Mouse (Mus musculus): ENCODE results near the gene A230050P20Rik.

Gene A230050P20Rik

DNA sequence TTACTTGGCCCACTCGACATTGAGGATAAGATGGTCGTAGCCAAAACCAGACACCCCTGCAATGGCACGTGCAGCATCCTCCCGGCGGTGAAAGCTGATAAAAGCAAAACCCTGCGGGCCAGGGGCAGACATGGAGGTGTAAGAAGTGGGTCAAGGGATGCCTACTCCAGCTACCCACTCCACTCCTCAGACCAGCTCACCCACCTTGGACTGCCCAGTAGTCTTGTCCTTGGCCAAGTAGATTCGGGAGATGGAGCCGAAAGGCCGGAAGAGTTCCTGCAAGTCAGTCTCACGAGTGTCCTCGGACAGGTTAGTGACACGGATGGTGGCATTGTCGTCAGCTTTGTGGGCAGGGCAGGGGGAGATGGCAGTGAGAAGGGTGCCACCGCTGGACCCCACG is 26.2 kb downstream of the A230050P20Rik start:
- no peak for DNase-seq (ENCODE audit: low read depth, low spot score)

DNA sequence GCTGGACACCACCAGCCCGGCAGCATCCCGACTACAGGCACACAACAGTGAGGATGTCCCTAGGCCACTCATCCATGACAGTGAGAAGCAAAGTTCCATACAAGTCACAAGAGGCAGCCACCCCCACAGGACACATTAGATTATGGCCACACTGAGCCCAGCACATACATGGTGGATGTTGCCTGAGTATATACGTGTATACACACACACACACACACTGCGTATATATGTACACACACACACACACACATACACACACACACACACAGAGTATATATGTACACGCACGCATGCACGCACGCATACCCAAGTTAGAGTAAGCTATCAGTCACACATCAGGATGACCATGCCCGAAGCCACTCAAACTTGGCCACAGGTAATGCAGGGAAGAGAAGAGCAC is 26.9 kb downstream of the A230050P20Rik start:
- DNase-seq (ENCODE audit: low read depth, low spot score) = no peak

DNA sequence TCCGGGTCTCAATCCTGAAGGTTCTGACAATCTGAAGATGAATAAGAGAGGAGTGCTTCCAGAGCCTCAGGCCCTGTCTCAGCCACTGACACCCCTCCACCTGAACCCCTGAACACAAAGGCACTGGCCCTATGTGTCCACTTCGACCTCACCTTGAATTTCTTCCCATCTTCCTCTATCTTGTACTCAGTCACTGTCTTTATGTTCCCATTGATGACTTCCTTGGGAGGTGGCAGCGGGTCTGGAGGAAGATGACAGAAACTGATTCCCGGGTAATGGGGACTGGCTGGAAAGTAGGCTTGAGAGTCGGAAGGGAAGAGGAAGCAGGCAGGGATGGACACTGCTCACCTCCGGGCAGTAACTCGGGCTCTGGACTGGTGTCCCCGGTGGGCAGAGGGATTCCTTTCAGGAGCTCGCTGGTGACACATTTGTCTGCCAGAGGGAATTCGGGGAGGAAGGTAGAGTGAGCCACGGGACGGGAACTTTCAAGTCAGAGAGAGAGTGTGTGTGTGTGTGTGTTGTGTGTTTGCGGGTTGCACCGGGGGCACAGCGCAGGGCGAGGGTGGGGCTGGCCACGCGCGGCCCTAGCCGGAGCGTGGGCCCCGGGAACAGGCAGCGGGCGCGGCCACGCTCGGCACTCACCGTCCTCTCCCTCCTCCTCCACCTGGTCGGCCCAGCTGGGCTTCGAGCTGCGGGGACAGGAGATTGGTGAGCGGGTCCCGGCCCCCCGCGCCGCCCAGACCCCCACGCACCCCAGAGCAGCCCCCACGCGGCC is 29.5 kb downstream of the A230050P20Rik start:
- DNase-seq (ENCODE audit: low read depth, low spot score) = no peak

DNA sequence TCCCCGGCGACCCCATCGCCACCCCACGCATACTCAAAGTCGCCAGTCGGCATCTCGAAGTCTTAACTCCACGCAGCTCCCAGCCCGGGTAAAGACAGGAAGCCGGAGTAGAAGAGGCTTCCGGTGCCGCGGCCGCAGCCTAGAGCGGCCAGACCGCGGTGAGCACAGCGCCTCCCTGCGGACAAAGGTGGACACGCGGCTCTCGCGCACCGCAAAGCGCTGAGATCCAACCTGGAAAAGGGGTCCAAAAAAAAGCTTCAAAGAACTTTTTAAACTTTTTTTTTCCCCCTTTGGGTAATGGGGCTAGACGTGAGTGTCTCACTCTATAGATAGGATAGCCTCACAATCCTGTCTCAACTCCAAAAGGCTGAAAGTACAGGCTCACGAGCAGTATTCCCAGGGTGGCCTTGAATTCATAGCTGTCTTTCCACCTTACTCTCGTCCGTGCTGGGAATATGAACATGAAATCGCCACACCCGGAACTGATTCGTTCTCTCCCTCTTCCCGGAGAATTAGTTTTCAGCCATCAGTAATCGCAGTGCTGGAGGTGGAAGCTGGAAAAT is 30.1 kb downstream of the A230050P20Rik start, which contains the start of gene Eif3g:
TSS of gene Eif3g (minus strand) at position 113 of the 563 bp plus-strand sequence.
- DNase-seq (ENCODE audit: low read depth, low spot score) = peak; percentile 95

DNA sequence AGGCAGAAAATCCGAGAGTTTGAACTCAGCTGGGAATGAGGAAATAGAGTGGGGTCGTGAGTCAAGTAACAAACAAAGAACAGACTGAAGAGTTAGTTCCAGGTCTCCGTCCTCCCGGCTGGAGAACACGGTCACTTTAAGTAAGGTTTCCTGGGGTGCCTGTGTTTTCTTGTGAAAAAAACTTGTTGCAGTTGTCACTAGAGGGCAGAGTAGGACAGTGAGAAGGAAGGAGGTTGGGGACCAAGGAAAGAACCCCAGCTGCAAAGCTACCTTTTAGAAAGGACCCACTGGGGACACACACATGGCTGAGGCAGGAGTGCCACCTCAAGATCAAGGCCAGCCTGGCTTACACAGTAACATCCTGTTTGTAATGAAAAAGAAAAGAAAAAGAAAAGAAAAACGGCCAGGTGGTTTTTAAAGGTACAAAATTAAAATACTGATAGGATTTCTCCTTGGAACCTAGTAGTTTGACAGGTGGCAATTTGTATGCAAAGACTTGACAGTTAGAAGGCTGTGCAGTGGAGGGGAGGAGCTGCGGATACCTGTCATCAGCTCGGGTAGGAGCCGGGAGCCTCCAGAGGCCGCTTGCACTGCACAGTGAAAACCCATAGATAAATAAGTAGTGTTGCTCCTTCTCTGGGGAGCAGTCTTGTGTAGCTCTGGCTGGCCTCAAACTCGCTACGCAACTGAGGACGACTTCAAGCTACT is 33.2 kb downstream of the A230050P20Rik start:
- peak; percentile 73 for DNase-seq (ENCODE audit: low read depth, low spot score)

DNA sequence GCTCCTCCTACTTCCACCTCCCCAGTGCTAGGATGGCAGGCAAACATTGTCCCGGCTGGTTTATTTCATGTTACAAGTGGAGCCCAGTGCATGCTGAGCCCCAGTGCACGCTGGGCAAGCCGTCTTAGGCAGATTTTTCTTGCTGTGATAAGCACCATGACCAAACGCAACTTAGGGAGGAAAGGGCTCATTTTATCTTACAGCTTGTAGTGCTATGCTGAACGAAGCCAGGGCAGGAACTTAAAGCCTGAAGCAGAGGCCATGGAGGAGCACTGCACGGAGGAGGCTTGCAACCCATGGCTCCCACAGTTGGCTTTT is 33.7 kb downstream of the A230050P20Rik start:
- no peak for DNase-seq (ENCODE audit: low read depth, low spot score)

DNA sequence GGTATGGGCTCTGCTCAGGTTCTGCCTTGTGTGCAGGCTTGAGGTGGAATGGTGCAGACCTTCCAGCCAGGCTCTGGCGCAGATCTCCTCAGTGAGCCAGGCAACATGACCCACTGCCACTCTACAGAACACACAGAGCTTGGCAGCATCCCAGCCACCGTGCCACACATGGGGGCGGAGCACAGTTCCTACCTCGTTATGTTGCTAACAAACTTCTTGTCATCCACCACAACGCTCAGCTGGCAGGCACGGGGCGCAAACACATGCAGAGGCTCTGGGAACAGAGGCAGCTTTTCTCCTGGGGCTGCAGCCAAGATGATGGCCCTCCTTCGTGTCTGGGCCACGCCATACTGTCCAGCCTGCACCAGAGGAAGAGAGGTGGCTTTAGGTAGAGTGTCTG is 41.5 kb downstream of the A230050P20Rik start:
- DNase-seq (ENCODE audit: low read depth, low spot score) = peak; percentile 71

DNA sequence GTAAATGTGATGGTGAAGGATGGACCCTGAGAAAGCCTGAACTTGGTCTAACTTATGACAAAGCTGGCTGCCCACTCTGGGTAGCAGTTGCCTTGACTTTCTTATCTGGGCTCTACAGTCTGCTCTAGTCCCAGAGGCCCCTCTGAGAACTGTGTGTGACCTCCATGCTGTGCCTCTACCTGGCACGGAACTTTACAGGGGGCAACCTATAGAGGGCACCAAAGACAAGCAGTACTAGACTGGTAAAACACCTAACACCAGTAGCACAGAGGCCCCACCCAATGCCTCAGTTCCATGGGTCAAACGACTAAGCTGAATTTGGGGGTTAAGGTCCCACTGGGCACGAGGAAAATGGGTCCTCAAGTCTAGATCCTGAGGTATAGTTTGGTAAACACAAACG is 47.7 kb downstream of the A230050P20Rik start:
- DNase-seq (ENCODE audit: low read depth, low spot score) = no peak

DNA sequence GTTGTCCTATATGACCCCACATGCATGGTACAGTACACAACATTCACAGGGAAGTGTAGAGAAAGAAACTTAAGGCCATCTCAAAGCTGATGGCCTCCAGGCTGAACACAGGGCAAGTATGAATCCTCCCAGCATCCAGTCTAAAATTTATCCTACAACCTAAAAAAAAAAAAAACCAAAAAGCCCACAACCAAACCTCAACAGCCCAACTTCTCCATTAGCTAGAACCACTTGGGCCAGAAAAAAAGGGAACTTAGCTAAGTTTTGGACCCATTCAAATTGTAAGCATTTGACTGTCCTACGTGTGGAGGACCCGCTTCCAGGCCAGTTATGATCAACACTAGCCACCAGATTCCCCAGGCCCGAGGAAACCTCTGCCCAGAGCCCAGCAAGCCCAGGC is 54.8 kb downstream of the A230050P20Rik start:
- DNase-seq (ENCODE audit: low read depth, low spot score) = no peak

Data from brain, adult 2 months (tissue).